Mouse (Mus musculus) kidney, postnatal 0 days (tissue): Measurements from ENCODE around the gene Elmo1. TPM values are rescaled to one million over a fixed set of nuclear protein-coding genes. Genes with fewer than 3 reads are reported as not detected.

Experiments
- ATAC-seq: fragments of 200-750 bp; cut with Nextera tagmentation; replicated peaks from 2 replicates; pipeline ENCODE4 v1.8.0; 2017; ENCODE audit warnings: low read depth, moderate number of reproducible peaks, moderate TSS enrichment, moderate library complexity; ENCODE audit not compliant: low FRiP score
- DNase-seq: peaks from one replicate; pipeline ENCODE4 v3.0.0-alpha.2; 2016; ENCODE audit warnings: low spot score
- H3K27ac ChIP-seq: fragments of 300-500 bp; sonication (generic); 2 replicates; pipeline ENCODE4 v1.5.1; 2014; ENCODE audit warnings: mild to moderate bottlenecking
- H3K27me3 ChIP-seq: fragments of 300-500 bp; sonication (generic); 2 replicates; pipeline ENCODE4 v1.6.1; 2014; ENCODE audit warnings: low read length, mixed read lengths; ENCODE audit not compliant: insufficient read depth
- H3K36me3 ChIP-seq: fragments of 300-500 bp; sonication (generic); 2 replicates; pipeline ENCODE4 v1.6.1; 2014; ENCODE audit warnings: low read length, mixed read lengths; ENCODE audit not compliant: insufficient read depth
- H3K4me1 ChIP-seq: fragments of 300-500 bp; sonication (generic); replicated peaks from 2 replicates; pipeline ENCODE4 v1.6.1; 2014; ENCODE audit warnings: antibody characterized with exemption, low read length, mixed read lengths; ENCODE audit not compliant: insufficient read depth
- H3K4me2 ChIP-seq: fragments of 300-500 bp; sonication (generic); 2 replicates; pipeline ENCODE4 v1.6.1; 2014; ENCODE audit warnings: mild to moderate bottlenecking, low read length, moderate library complexity, mixed read lengths
- H3K4me3 ChIP-seq: fragments of 300-500 bp; sonication (generic); replicated peaks from 2 replicates; pipeline ENCODE4 v1.5.1; 2014; ENCODE audit warnings: low read depth, low read length
- H3K9ac ChIP-seq: fragments of 300-500 bp; sonication (generic); 2 replicates; pipeline ENCODE4 v1.6.1; 2014; ENCODE audit warnings: low read depth, low read length
- H3K9me3 ChIP-seq: fragments of 300-500 bp; sonication (generic); replicated peaks from 2 replicates; pipeline ENCODE4 v1.6.1; 2016; ENCODE audit warnings: low read length, inconsistent platforms, mixed read lengths
- CTCF ChIP-seq: IDR thresholded peaks from 2 replicates; pipeline ENCODE4 v1.5.1; 2016; ENCODE audit warnings: antibody characterized with exemption, low read depth, mild to moderate bottlenecking, moderate library complexity
- WGBS: fragments of 180-500 bp; shearing (Covaris S2); extraction: QIAGEN DNeasy Blood & Tissue Kit; methylation state at CpG from one replicate; pipeline ENCODE4 v1.1.7; 2014; 5-methylcytosine and 5-hydroxymethylcytosine counted together
- polyA plus RNA-seq: library from polyadenylated mRNA; unstranded; fragments of >200 nt; fragmentation: Nextera tagmentation; extraction: Ambion mirVana; gene quantifications from 2 replicates; pipeline ENCODE4 v1.2.1, GENCODE M21; 2015

Gene Elmo1
- polyA plus RNA-seq, 1 experiment from 2014 or later, result 5.1 TPM

DNA sequence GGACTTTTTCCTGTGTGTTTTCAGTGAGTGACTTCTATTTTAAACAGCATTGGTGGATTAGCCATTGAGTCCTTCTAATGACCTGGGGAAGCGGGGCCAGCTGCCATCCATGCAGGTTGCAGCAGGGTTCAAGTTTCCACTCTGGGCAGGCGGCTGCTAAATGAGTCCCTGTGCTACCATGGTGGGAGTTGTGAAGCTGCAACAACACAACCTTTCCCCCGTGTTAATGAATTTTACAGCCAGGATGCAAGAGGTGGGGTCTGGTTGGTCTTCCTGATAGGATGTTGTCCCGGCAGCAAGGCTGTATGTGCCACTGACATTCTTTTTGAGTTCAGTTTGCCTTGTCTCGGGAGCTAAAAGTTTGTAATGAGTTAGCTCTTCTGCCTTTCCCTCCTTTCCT is 147.2 kb downstream of the Elmo1 start:
- Histone ChIP-seq H3K4me3 (no peak overlapping the region), H3K27me3 (no peaks in the 10 kb centered on the region), H3K9me3 (no peaks in the 10 kb centered on the region), H3K27ac (no peak overlapping the region), H3K36me3 (no peaks in the 10 kb centered on the region), H3K9ac (no peak overlapping the region), H3K4me1 (no peaks in the 10 kb centered on the region), H3K4me2 (no peak overlapping the region)
- DNase-seq (no peak), ATAC-seq (no peak)
- 19% methylated on average over 5 of the region's 5 CpGs for WGBS
- no peak for TF ChIP-seq CTCF

DNA sequence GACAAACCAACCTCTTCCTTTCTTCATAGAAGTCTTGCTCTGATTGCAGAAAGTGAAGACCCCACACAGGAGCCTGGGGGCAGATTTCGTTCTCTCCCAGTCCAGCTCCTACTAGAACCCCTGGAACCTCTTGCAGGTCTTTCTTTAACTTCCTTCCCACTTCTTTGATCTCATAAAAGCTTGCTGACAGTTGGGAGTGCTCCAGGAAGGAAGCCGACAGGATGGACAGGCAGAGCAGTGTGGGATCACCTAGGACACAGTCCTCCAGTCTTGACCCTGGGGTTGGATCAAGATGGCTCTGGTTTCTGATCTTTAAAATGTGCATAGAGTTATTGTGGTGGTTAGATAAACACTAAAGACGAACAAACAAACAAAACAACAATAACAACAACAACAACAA is 147.8 kb downstream of the Elmo1 start:
- no peak for TF ChIP-seq CTCF
- Histone ChIP-seq H3K9me3 (no peaks in the 10 kb centered on the region), H3K27me3 (no peaks in the 10 kb centered on the region), H3K27ac (no peak overlapping the region), H3K4me1 (no peaks in the 10 kb centered on the region), H3K9ac (no peak overlapping the region), H3K4me2 (no peak overlapping the region), H3K4me3 (no peak overlapping the region), H3K36me3 (no peaks in the 10 kb centered on the region)
- ATAC-seq (no peak), DNase-seq (no peak)
- WGBS, result 39% methylated on average over 3 of the region's 3 CpGs

DNA sequence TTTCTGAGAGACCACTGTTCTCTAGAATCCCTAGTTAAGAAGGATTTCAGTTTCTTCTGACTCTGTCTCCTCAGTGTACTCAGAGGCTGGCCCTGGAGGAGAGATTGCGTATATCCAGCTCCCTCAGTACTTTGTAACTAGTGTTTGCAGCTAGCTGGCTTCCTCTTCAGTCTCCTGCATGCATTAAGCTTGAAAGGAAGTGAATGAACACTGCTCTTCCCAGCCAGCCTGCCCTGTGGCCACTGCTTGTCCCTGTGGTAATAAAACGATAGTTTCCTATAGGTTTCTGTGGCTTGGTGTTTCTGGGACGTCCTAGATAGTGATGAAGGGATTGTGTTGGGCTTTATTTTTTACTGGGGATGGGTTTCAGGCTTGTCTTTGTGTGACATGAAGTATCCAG is 148.3 kb downstream of the Elmo1 start:
- no peak overlapping the region for H3K27ac ChIP-seq
- no peak overlapping the region for H3K4me2 ChIP-seq
- H3K4me1 ChIP-seq, result no peaks in the 10 kb centered on the region
- ATAC-seq (no peak), DNase-seq (no peak)
- H3K36me3 ChIP-seq, result no peaks in the 10 kb centered on the region
- no peaks in the 10 kb centered on the region for H3K9me3 ChIP-seq
- H3K9ac ChIP-seq, result no peak overlapping the region
- H3K27me3 ChIP-seq, result no peaks in the 10 kb centered on the region
- 68% methylated on average over 3 of the region's 3 CpGs for WGBS
- H3K4me3 ChIP-seq, result no peak overlapping the region
- TF ChIP-seq CTCF, result no peak

- Histone ChIP-seq H3K4me2 (no peak overlapping the region), H3K36me3 (no peaks in the 10 kb centered on the region), H3K4me1 (no peaks in the 10 kb centered on the region), H3K9ac (no peak overlapping the region), H3K4me3 (no peak overlapping the region), H3K27ac (no peak overlapping the region), H3K27me3 (no peaks in the 10 kb centered on the region), H3K9me3 (no peaks in the 10 kb centered on the region)
- DNase-seq (no peak), ATAC-seq (no peak)
- no peak for TF ChIP-seq CTCF
Observed at GRCm38 (mm10) chr13:20250069-20250668, 159.8 kb downstream of the Elmo1 start.

DNA sequence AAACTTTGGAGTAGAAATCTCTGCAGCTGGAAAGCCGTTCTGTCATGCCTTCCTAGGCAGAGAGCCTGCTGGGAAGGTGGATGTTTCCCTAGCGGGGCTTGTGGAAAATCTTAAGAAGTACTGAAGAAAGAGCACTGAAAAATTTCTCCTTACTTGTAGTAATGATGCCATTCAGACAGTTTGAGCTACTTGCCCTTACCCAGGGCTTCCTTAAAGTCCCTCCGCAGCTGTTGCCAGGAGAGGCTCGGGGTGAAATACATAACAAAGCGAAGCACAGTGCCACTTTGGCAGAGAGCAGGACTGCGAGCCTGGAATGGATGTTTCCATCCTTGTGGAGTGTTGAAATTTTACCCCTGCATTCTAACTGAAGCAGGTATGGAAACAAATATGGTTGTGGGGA is 164.5 kb downstream of the Elmo1 start:
- no peak for ATAC-seq
- Histone ChIP-seq H3K4me3 (no peak overlapping the region), H3K27ac (no peak overlapping the region)

GRCm38 (mm10) chr13:20255380-20255779 is 165.0 kb downstream of the Elmo1 start:
- Histone ChIP-seq H3K4me1 (no peaks in the 10 kb centered on the region), H3K36me3 (no peaks in the 10 kb centered on the region), H3K9me3 (no peaks in the 10 kb centered on the region), H3K4me2 (no peak overlapping the region), H3K4me3 (no peak overlapping the region), H3K27ac (no peak overlapping the region), H3K9ac (no peak overlapping the region), H3K27me3 (no peaks in the 10 kb centered on the region)
- 81% methylated on average over 3 of the region's 3 CpGs for WGBS
- ATAC-seq (no peak), DNase-seq (no peak)
- TF ChIP-seq CTCF, result no peak

More for the DNA sequence above, 164.5 kb downstream of the Elmo1 start:
- no peaks in the 10 kb centered on the region for H3K27me3 ChIP-seq
- 74% methylated on average over 6 of the region's 6 CpGs for WGBS
- no peaks in the 10 kb centered on the region for H3K36me3 ChIP-seq
- TF ChIP-seq CTCF, result no peak
- no peaks in the 10 kb centered on the region for H3K4me1 ChIP-seq
- DNase-seq, result no peak
- no peaks in the 10 kb centered on the region for H3K9me3 ChIP-seq
- no peak overlapping the region for H3K4me2 ChIP-seq
- H3K9ac ChIP-seq, result no peak overlapping the region

DNA sequence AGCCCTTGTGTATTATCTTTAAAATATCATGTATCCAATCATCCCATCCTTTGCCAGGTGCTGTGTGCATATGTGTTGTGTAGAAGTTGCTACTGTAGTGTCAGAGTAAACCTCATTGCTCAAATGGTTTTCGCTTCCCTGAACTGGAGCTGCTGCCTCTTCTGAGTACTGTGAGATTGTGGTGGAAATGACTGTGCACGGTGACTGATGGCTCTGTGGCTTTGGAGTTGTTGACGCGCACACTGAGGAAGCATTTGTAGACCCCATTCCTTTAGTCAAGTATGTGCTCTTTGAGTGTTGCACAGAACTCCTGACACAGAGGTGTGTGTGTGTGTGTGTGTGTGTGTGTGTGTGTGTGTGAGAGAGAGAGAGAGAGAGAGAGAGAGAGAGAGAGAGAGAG is 166.2 kb downstream of the Elmo1 start:
- Histone ChIP-seq H3K27me3 (no peaks in the 10 kb centered on the region), H3K4me2 (no peak overlapping the region), H3K36me3 (no peaks in the 10 kb centered on the region), H3K27ac (no peak overlapping the region), H3K4me1 (no peaks in the 10 kb centered on the region), H3K4me3 (no peak overlapping the region), H3K9me3 (no peaks in the 10 kb centered on the region), H3K9ac (no peak overlapping the region)
- ATAC-seq, result no peak
- WGBS, result 90% methylated on average over 4 of the region's 4 CpGs
- DNase-seq, result no peak
- TF ChIP-seq CTCF, result no peak
